Mouse (Mus musculus): ENCODE measurements around the gene Fam189a1. TPM values are rescaled to one million over a fixed set of nuclear protein-coding genes. Genes with fewer than 3 reads are reported as not detected.

The Fam189a1 gene
- polyA plus RNA-seq, 1 experiment from 2014 or later, result 0.27 TPM

- Histone ChIP-seq H3K4me2 (no peak overlapping the region), H3K36me3 (ENCODE audit: control insufficient read depth, insufficient read depth, low read length) (no peaks in the 10 kb centered on the region), H3K4me3 (ENCODE audit: low read depth, low read length) (no peak overlapping the region), H3K9ac (ENCODE audit: low read depth, low read length) (no peak overlapping the region), H3K27me3 (replicated peaks; ENCODE audit: control insufficient read depth, insufficient read depth, low read length) (no peaks in the 10 kb centered on the region), H3K9me3 (ENCODE audit: control insufficient read depth, low read length) (no peaks in the 10 kb centered on the region), H3K27ac (ENCODE audit: low read depth, low read length) (no peak overlapping the region), H3K4me1 (replicated peaks; ENCODE audit: control insufficient read depth, insufficient read depth, low read length) (no peaks in the 10 kb centered on the region)
- no peak for DNase-seq (ENCODE audit: low spot score)
- ATAC-seq (replicated peaks; ENCODE audit: low FRiP score), result no peak
- WGBS, result 84% methylated on average over 7 of the region's 7 CpGs
Measured at GRCm38 (mm10) chr7:64755141-64755540, 401.2 kb downstream of the Fam189a1 start.

DNA sequence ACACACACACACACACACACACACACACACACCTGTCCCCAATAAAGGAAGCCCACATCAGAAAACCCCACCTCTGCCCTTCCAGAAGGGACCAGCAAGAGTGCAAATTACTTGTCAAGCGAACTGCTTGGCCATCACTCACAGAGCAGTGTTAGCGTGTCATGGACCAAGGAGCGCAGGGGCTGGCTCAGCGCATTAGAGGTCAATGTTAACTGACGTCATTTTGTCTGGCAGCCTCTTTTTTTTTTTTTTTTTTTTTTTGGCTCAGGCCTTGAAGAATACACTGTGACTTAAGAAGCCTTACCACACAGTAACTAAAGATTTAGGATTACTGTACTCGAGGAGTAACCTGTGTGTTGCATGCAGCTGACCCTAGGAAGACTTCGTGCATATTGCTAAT, 402.2 kb downstream of the Fam189a1 start:
- Histone ChIP-seq H3K4me1 (replicated peaks; ENCODE audit: control insufficient read depth, insufficient read depth, low read length) (no peaks in the 10 kb centered on the region), H3K9me3 (ENCODE audit: control insufficient read depth, low read length) (no peaks in the 10 kb centered on the region), H3K27me3 (replicated peaks; ENCODE audit: control insufficient read depth, insufficient read depth, low read length) (no peaks in the 10 kb centered on the region), H3K9ac (ENCODE audit: low read depth, low read length) (no peak overlapping the region), H3K4me3 (ENCODE audit: low read depth, low read length) (no peak overlapping the region), H3K27ac (ENCODE audit: low read depth, low read length) (no peak overlapping the region), H3K4me2 (no peak overlapping the region), H3K36me3 (ENCODE audit: control insufficient read depth, insufficient read depth, low read length) (no peaks in the 10 kb centered on the region)
- no peak for ATAC-seq (replicated peaks; ENCODE audit: low FRiP score)
- 64% methylated on average over 7 of the region's 7 CpGs for WGBS
- DNase-seq (ENCODE audit: low spot score), result no peak

DNA sequence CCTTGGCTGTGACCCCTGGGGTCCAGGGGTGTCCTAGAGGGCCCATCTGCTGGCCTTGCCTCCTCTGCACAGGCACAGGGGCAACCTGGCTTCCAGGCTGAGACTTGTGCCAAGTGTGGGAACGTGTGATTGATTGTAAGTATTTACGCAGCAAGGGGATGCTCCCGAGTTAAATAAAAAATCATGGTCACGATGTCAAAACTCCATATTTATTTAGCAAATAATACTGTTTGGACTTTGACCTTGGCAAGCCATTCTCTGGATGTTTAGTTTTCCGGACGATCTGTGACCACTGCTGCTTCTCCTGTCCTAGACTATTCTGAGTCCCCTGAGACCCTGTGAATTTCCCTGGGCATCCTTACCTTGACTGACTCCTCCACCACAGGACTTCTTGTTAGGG, 402.7 kb downstream of the Fam189a1 start:
- ATAC-seq (replicated peaks; ENCODE audit: low FRiP score), result no peak
- H3K27me3 ChIP-seq (replicated peaks; ENCODE audit: control insufficient read depth, insufficient read depth, low read length), result no peaks in the 10 kb centered on the region
- no peak overlapping the region for H3K4me3 ChIP-seq (ENCODE audit: low read depth, low read length)
- H3K9ac ChIP-seq (ENCODE audit: low read depth, low read length), result no peak overlapping the region
- H3K27ac ChIP-seq (ENCODE audit: low read depth, low read length), result no peak overlapping the region
- no peaks in the 10 kb centered on the region for H3K36me3 ChIP-seq (ENCODE audit: control insufficient read depth, insufficient read depth, low read length)
- WGBS, result 67% methylated on average over 6 of the region's 6 CpGs
- H3K9me3 ChIP-seq (ENCODE audit: control insufficient read depth, low read length), result no peaks in the 10 kb centered on the region
- H3K4me2 ChIP-seq, result no peak overlapping the region
- no peak for DNase-seq (ENCODE audit: low spot score)
- no peaks in the 10 kb centered on the region for H3K4me1 ChIP-seq (replicated peaks; ENCODE audit: control insufficient read depth, insufficient read depth, low read length)

DNA sequence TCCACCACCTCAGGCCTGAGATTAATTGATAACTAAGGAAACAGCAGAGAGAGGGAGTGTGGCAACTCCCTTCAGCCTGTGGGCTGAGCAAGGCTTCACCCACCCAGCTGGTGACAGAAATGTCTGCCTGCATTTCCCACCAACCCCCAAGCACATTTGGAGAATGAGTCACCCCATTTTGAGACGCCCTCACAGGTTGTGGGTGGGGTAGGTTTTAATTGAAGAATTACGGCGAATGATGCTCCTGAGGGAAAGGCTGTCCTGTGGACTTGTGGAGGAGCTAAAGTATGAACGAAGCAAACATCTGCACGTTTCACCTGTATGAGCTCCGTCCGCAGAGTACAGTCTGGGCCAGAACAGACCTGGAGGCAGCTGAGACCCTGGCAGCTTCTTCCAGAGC, 404.2 kb downstream of the Fam189a1 start:
- Histone ChIP-seq H3K9me3 (ENCODE audit: control insufficient read depth, low read length) (no peaks in the 10 kb centered on the region), H3K27me3 (replicated peaks; ENCODE audit: control insufficient read depth, insufficient read depth, low read length) (no peaks in the 10 kb centered on the region), H3K36me3 (ENCODE audit: control insufficient read depth, insufficient read depth, low read length) (no peaks in the 10 kb centered on the region), H3K4me2 (no peak overlapping the region), H3K27ac (ENCODE audit: low read depth, low read length) (no peak overlapping the region), H3K9ac (ENCODE audit: low read depth, low read length) (no peak overlapping the region), H3K4me3 (ENCODE audit: low read depth, low read length) (no peak overlapping the region), H3K4me1 (replicated peaks; ENCODE audit: control insufficient read depth, insufficient read depth, low read length) (no peaks in the 10 kb centered on the region)
- WGBS, result 88% methylated on average over 7 of the region's 7 CpGs
- ATAC-seq (replicated peaks; ENCODE audit: low FRiP score), result no peak
- no peak for DNase-seq (ENCODE audit: low spot score)

DNA sequence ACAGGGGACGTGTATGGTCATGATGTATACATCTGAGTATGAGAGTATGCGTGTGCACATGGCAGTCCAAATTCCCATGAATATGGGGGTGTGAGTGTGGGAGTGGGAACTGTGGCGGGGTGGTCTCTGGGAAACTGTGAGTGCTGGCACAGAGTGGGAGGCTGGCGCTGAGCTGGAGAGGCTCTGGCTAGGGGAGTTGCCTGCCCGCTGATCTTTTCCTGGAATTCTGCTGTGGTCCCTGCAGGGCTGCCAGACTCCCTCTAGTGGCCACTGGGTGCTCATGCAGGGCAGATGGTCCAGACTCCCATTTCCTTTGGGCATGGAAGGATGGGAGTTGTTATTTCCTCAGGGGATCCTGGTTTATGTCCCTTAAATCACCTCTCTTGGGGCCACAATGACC, 404.9 kb downstream of the Fam189a1 start:
- WGBS, result 29% methylated on average over 5 of the region's 5 CpGs
- H3K27ac ChIP-seq (ENCODE audit: low read depth, low read length), result no peak overlapping the region
- DNase-seq (ENCODE audit: low spot score), result peak; percentile 36
- no peak overlapping the region for H3K4me3 ChIP-seq (ENCODE audit: low read depth, low read length)
- no peak overlapping the region for H3K4me2 ChIP-seq
- H3K4me1 ChIP-seq (replicated peaks; ENCODE audit: control insufficient read depth, insufficient read depth, low read length), result no peaks in the 10 kb centered on the region
- no peaks in the 10 kb centered on the region for H3K36me3 ChIP-seq (ENCODE audit: control insufficient read depth, insufficient read depth, low read length)
- ATAC-seq (replicated peaks; ENCODE audit: low FRiP score), result peak; percentile 34; the same call in 1 of the 2 replicates
- H3K9ac ChIP-seq (ENCODE audit: low read depth, low read length), result no peak overlapping the region
- no peaks in the 10 kb centered on the region for H3K27me3 ChIP-seq (replicated peaks; ENCODE audit: control insufficient read depth, insufficient read depth, low read length)
- no peaks in the 10 kb centered on the region for H3K9me3 ChIP-seq (ENCODE audit: control insufficient read depth, low read length)

DNA sequence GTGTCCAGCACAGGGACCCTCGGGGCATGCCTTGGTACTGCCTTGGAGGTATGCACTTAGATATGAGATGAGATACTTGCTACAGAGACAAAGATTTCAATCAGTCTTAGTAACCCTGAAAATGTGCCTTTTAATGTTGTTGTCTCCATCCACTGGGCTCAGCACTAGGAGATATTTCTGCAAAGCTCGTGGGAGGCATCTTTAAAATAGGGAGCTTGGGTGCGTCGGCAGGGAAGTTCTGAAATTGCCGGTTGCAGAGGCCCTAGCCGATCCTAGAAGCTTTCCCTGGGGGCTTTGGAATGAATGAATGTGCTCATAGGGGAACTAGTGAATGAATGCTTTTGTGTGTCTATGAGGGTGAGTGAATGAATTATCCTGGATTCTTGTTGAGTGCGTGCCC, 412.8 kb downstream of the Fam189a1 start:
- no peak for DNase-seq (ENCODE audit: low spot score)
- Histone ChIP-seq H3K27ac (ENCODE audit: low read depth, low read length) (no peak overlapping the region), H3K4me1 (replicated peaks; ENCODE audit: control insufficient read depth, insufficient read depth, low read length) (no peaks in the 10 kb centered on the region), H3K4me2 (no peak overlapping the region), H3K9ac (ENCODE audit: low read depth, low read length) (no peak overlapping the region), H3K36me3 (ENCODE audit: control insufficient read depth, insufficient read depth, low read length) (no peaks in the 10 kb centered on the region), H3K4me3 (ENCODE audit: low read depth, low read length) (no peak overlapping the region), H3K9me3 (ENCODE audit: control insufficient read depth, low read length) (no peaks in the 10 kb centered on the region), H3K27me3 (replicated peaks; ENCODE audit: control insufficient read depth, insufficient read depth, low read length) (no peaks in the 10 kb centered on the region)
- 81% methylated on average over 7 of the region's 7 CpGs for WGBS
- ATAC-seq (replicated peaks; ENCODE audit: low FRiP score), result no peak

- Histone ChIP-seq H3K4me3 (ENCODE audit: low read depth, low read length) (no peak overlapping the region), H3K4me1 (replicated peaks; ENCODE audit: control insufficient read depth, insufficient read depth, low read length) (no peaks in the 10 kb centered on the region), H3K27ac (ENCODE audit: low read depth, low read length) (no peak overlapping the region), H3K36me3 (ENCODE audit: control insufficient read depth, insufficient read depth, low read length) (no peaks in the 10 kb centered on the region), H3K4me2 (no peak overlapping the region), H3K27me3 (replicated peaks; ENCODE audit: control insufficient read depth, insufficient read depth, low read length) (no peaks in the 10 kb centered on the region), H3K9me3 (ENCODE audit: control insufficient read depth, low read length) (no peaks in the 10 kb centered on the region), H3K9ac (ENCODE audit: low read depth, low read length) (no peak overlapping the region)
- ATAC-seq (replicated peaks; ENCODE audit: low FRiP score) (no peak), DNase-seq (ENCODE audit: low spot score) (peak; percentile 60)
- WGBS, result 28% methylated on average over 8 of the region's 8 CpGs
Measured at GRCm38 (mm10) chr7:64741333-64742307, 414.8 kb downstream of the Fam189a1 start.

DNA sequence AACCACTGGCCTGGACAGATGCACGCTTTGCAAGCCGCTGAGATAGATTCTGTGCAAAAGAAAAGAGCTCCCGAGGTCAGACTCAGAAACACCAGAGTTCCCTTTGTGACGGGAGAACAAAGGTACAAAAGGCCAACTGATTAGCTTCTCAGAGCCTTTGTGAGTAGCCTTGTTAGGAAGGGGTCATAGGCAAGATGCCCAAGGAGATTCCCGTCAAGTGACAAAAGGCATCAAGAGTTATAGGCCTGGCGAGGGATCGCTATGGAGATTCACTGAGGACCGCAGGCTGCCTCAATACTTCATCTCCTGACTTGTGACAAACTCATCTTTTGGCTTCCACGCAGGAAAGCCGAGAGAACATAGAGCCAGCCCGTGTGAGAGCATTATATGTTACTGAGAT, 417.2 kb downstream of the Fam189a1 start:
- Histone ChIP-seq H3K4me1 (replicated peaks; ENCODE audit: control insufficient read depth, insufficient read depth, low read length) (no peaks in the 10 kb centered on the region), H3K9ac (ENCODE audit: low read depth, low read length) (no peak overlapping the region), H3K4me2 (no peak overlapping the region), H3K36me3 (ENCODE audit: control insufficient read depth, insufficient read depth, low read length) (no peaks in the 10 kb centered on the region), H3K4me3 (ENCODE audit: low read depth, low read length) (no peak overlapping the region), H3K9me3 (ENCODE audit: control insufficient read depth, low read length) (no peaks in the 10 kb centered on the region), H3K27ac (ENCODE audit: low read depth, low read length) (no peak overlapping the region), H3K27me3 (replicated peaks; ENCODE audit: control insufficient read depth, insufficient read depth, low read length) (no peaks in the 10 kb centered on the region)
- ATAC-seq (replicated peaks; ENCODE audit: low FRiP score), result no peak
- WGBS, result 80% methylated on average over 11 of the region's 11 CpGs
- DNase-seq (ENCODE audit: low spot score), result no peak

GRCm38 (mm10) chr7:64729785-64730184, 426.6 kb downstream of the Fam189a1 start:
- DNase-seq (ENCODE audit: low spot score) (no peak), ATAC-seq (replicated peaks; ENCODE audit: low FRiP score) (no peak)
- Histone ChIP-seq H3K4me3 (ENCODE audit: low read depth, low read length) (no peak overlapping the region), H3K36me3 (ENCODE audit: control insufficient read depth, insufficient read depth, low read length) (no peaks in the 10 kb centered on the region), H3K9me3 (ENCODE audit: control insufficient read depth, low read length) (no peaks in the 10 kb centered on the region), H3K27ac (ENCODE audit: low read depth, low read length) (no peak overlapping the region), H3K4me1 (replicated peaks; ENCODE audit: control insufficient read depth, insufficient read depth, low read length) (no peaks in the 10 kb centered on the region), H3K27me3 (replicated peaks; ENCODE audit: control insufficient read depth, insufficient read depth, low read length) (no peaks in the 10 kb centered on the region), H3K4me2 (no peak overlapping the region), H3K9ac (ENCODE audit: low read depth, low read length) (no peak overlapping the region)
- 28% methylated on average over 7 of the region's 7 CpGs for WGBS
